Mouse (Mus musculus): ENCODE measurements around the gene Cybc1. TPM values are rescaled to one million over a fixed set of nuclear protein-coding genes. Genes with fewer than 3 reads are reported as not detected.
A peak's percentile ranks its signal among the peaks of the same experiment; 100 is the strongest.

Cybc1 gene
- 10 to 100 TPM; 25.3 to 27.2 TPM for total RNA-seq (2021)
- long read RNA-seq, transcript Cybc1-204 (7 exons, 837 nt): minor isoform, 8 of 29 reads
- long read RNA-seq, transcript Cybc1-201 (7 exons, 2,417 nt): major isoform, 13 of 29 reads
- long read RNA-seq, partial matches to known transcripts: 3 of 29 reads
- long read RNA-seq, other reads (novel, unspliced or antisense): 4 of 29 reads

GRCm38 (mm10) chr11:121229018-121229439, at the start of gene Cybc1:
Gene Cybc1 (minus strand): TSS chr11:121229322.
- peak; percentile 63 to 73 for DNase-seq (ENCODE audit: low spot score in 2 of 2)

- DNase-seq (ENCODE audit: low spot score in 2 of 2): no peak
These were observed 48.9 kb upstream of the Cybc1 start for GRCm38 (mm10) chr11:121278011-121278410.

- DNase-seq (ENCODE audit: low spot score in 2 of 2): no peak
These were observed 48.4 kb upstream of the Cybc1 start for GRCm38 (mm10) chr11:121277516-121277915.

- DNase-seq (ENCODE audit: low spot score in 2 of 2): no peak
These were observed 32.0 kb upstream of the Cybc1 start for GRCm38 (mm10) chr11:121261074-121261473.

GRCm38 (mm10) chr11:121260211-121260906, 31.2 kb upstream of the Cybc1 start:
- no peak for DNase-seq (ENCODE audit: low spot score in 2 of 2)

GRCm38 (mm10) chr11:121259160-121260100, 30.3 kb upstream of the Cybc1 start, which contains the start of gene Foxk2:
Gene Foxk2 (plus strand): TSS chr11:121259990.
- DNase-seq (ENCODE audit: low spot score in 2 of 2): peak; percentile 84 to 90

- DNase-seq (ENCODE audit: low spot score in 2 of 2): no peak
These were observed 21.1 kb upstream of the Cybc1 start for GRCm38 (mm10) chr11:121250196-121250595.

GRCm38 (mm10) chr11:121239669-121240068, 10.5 kb upstream of the Cybc1 start:
- no peak for DNase-seq (ENCODE audit: low spot score in 2 of 2)

GRCm38 (mm10) chr11:121237345-121238128, 8.4 kb upstream of the Cybc1 start:
- peak in 1 of 2 experiments; percentile 39 for DNase-seq (ENCODE audit: low spot score in 2 of 2)

- peak; percentile 99 to 100 for DNase-seq (ENCODE audit: low spot score in 2 of 2)
These were observed 7.6 kb upstream of the Cybc1 start, which contains the start of gene Narf for GRCm38 (mm10) chr11:121236564-121237344. Gene Narf (plus strand): TSS chr11:121237253.

GRCm38 (mm10) chr11:121235475-121236238, 6.5 kb upstream of the Cybc1 start:
- DNase-seq (ENCODE audit: low spot score in 2 of 2): no peak

GRCm38 (mm10) chr11:121232706-121233105, 3.6 kb upstream of the Cybc1 start:
- no peak for DNase-seq (ENCODE audit: low spot score in 2 of 2)

- peak in 1 of 2 experiments; percentile 42 for DNase-seq (ENCODE audit: low spot score in 2 of 2)
These were observed 2.6 kb upstream of the Cybc1 start for GRCm38 (mm10) chr11:121231628-121232291.

GRCm38 (mm10) chr11:121231191-121231590, 2.1 kb upstream of the Cybc1 start:
- DNase-seq (ENCODE audit: low spot score in 2 of 2): no peak

- DNase-seq (ENCODE audit: low spot score in 2 of 2): no peak
These were observed 749 bp downstream of the Cybc1 start for GRCm38 (mm10) chr11:121228129-121229017.

- no peak for DNase-seq (ENCODE audit: low spot score in 2 of 2)
These were observed 7.7 kb downstream of the Cybc1 start for GRCm38 (mm10) chr11:121221321-121222010.

GRCm38 (mm10) chr11:121220771-121221170, 8.4 kb downstream of the Cybc1 start:
- DNase-seq (ENCODE audit: low spot score in 2 of 2): no peak
